Mouse (Mus musculus) gastrocnemius, postnatal 36 days (tissue): ENCODE measurements around the gene Cox8a. TPM values are rescaled to one million over a fixed set of nuclear protein-coding genes. Genes with fewer than 3 reads are reported as not detected.

Source experiments
- DNase-seq, 2 experiments: peaks; one replicate each; pipeline ENCODE4 v3.0.0; 2022
- intact Hi-C: fragments of 180-260 bp; cut with DNase I; formaldehyde crosslinking; loops from one replicate; pipeline ENCODE4 v1.15.1; 2025
- total RNA-seq, 2 experiments: library from RNA; stranded (reverse); gene quantifications; 2 replicates each; pipeline ENCODE4 v1.2.3; 2021

The Cox8a gene
- total RNA-seq, 2 experiments from 2014 or later, result 80.2 to 87.0 TPM

DNA sequence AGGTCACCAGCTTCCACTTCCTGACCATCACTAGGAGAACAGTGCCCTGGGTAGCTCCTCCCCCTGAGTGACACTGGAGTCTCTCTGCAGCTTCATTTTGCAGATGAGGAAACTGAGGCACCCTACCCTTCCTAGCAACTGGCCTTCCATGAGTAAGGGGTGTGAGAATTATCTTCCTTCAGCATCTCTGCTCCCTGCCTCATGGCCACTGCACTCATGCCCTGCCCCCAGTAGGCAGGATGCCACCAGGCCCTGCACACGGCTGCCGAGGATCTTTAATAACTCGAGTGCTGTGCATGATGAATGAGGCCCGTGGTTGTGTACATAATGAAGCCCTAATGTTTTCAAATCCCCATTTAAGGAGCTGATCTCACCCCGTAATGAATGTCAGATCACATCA lies 26.4 kb downstream of the Cox8a start:
- DNase-seq, result no peak
- intact Hi-C loops, result no loop called here

DNA sequence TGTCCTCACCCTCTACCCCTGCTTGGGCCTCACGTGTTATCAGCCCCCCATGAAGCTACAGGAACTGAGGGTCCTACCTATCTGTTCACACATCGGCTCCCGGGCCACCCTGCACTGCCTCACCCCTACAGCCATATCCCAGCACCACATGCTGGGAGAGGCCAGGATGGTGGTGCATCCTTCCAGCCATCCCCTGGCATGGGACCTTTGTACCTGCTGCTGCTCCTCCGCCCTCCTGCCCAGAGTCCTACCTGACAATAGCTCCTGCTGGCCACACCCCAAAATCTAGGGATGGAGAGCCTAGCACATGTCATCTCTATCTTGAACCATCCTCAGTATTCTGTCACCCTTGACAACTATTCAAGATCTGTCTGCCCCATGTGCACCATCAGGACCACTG lies 28.4 kb downstream of the Cox8a start:
- DNase-seq, result no peak
- intact Hi-C loops, result no loop called here

DNA sequence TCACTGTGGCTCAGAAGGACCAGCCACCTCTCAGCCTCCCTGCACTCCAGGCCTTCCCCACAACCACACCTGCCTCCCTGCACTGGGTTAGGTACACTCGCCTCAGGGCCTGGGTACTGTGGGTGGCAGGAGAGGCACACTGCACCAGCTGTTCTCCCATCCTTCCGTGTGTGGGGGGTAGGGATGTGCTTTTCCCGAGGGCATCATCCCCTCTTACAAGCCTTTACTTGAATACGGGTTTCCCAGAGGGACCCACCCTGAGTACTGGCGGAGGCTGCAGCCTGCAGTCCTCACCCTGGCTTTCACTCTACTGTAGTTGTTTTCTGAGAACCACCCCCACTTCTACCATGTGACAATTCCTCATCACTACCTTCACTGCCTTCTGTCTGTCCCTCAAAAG lies 30.3 kb downstream of the Cox8a start:
- no peak for DNase-seq
- intact Hi-C loops, result no loop called here

DNA sequence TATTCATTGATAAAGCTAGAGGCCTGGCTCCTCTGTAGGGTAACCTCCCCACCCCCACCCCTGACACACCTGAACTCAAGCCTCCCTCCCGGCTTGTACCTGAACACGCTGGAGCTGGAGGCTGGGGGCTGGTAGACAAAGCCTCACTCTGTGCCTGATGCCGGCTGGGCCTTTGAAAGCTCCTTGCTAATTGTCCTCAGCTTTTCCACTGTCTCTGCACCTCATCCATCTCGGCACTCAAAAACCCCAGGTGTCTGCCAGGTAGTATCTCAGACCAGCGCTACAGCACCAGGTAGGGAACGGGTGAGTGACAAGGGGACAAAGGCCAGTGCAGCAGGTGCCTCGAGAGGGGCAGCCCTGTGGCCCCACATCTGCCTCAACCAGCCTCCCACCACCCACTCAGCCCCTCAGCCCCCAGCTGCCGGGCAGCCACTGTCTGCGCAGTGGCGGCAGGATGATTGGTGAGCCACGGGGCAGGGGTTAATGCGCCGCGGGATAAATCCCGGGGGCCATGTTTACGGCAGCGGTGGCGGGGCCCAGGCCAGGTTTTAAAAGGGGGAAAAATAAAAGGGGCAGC lies 31.6 kb downstream of the Cox8a start:
- no peak for DNase-seq
- intact Hi-C loops, result no loop called here

DNA sequence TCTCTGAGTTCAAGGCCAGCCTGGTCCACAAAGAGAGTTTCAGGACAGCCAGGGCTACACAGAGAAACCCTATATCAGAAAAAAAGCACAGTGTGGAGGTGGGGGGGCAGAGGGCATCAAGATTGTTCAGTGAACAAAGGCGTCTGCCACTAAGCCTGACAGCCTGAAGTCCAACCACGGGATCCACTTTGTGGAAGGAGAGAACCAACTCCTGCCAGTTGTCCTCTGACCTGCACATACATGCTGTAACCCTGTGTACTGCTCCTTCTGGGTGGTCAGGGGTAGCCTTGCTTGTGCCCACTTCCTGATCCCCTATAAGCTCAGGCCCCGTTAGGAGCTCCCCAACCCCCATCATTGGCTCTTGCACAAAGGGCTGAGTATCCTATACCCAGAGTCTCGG lies 32.4 kb downstream of the Cox8a start:
- intact Hi-C loops, result no loop called here
- DNase-seq, result no peak

DNA sequence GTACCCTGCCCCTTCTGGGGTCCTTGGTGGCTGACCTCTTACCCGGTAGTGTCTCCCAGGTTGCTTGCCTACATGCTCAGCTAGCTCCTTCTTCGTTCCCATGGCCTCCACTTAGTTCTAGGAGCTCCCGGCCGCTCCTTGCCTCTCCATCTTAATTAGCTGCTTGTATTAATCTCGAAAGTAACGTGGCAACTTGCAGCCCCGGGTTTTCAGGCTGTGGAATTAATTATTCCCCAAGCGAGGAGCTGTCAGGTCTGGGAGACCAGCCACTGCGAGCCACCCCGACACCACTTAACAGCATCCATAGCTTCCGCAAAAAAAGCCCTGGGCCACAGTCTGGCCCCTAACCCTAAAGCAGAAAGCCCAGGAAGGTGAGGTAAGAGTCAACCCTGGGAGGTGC lies 34.0 kb downstream of the Cox8a start:
- no peak for DNase-seq
- intact Hi-C loops, result no loop called here

DNA sequence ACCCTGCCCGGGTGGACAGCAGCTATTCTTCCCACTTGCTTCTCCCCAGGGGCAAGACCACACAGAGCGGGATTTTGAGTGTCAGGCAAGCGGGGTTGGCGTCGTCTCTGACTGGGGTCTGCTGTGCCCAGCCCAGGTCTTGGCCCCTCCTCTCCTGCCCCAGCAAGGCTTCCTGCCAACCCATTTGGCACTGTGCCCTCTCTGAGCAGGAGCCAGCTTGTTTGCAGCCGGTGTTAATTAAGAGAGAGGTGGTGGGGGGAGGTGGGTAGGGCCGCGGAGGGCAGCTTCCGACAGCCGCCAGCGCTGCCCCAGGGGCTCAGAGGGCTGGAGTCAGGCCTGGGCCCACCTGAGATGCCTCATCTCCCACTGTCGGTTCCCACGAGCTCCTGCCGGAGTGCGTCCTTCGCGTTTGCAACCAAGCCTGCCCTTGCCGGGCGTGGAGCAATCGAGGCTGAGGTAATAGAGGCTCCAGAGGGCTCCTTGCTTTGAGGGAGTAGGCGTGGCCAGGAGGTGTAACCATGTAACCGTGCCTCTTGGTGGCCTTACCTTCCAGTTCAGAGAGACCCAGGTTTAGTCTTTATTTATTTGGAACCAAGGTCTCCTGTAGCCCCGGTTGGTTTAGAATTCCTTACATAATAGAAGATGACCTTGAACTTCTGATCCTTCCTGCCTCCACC lies 35.0 kb downstream of the Cox8a start:
- intact Hi-C loops, result no loop called here

DNA sequence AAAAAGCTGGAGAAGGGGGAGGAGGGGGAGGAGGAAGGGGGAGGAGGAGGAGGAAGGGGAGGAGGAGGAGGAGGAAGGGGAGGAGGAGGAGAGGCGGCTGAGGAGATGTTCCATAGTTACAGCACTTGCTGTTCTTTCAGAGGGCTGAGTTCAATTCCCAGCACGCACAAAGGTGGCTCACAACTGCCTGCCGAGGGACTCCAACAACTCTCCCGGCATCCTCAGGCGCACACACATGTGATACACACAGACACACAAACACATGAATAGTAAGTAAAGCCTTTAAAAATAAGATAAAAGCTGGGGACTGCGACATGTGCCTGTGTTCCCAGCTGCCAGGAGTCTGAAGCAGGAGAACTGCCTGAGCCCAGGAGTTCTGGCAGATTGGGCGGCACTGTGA lies 35.9 kb downstream of the Cox8a start:
- DNase-seq, result no peak
- intact Hi-C loops, result no loop called here

More for the DNA sequence above, 35.0 kb downstream of the Cox8a start:
- DNase-seq, result no peak

DNA sequence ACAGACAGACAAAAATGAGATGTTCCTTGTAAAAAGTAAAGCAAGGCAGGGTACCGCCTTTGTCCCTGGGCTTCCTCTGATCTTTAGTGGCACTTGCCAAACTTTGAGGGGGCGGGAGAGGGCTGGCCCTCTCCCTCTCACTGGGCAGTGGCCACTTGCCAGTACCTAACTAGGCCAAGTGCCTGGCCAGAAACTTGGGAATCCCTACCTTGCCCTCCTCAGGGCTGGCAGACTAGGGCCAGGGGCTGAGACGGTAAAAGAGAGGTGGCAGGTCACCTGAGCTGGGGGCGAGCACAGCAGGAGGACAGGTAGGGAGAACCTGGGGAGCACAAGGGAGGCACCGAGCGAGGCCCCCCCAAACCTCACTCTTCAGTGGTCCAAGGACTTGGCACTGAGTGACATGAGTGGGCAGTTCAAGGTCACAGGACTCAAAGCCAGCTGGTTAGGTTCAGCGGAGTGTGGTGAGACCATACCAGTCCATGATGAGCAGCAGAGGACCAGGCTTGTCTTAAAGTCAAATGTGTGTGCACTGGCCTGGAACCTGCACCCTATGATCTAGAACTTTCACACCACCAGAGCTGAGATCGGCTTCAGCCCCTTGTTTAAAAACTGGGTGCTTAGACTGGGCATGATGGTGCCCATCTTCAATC lies 36.5 kb downstream of the Cox8a start:
- intact Hi-C loops, result no loop called here

DNA sequence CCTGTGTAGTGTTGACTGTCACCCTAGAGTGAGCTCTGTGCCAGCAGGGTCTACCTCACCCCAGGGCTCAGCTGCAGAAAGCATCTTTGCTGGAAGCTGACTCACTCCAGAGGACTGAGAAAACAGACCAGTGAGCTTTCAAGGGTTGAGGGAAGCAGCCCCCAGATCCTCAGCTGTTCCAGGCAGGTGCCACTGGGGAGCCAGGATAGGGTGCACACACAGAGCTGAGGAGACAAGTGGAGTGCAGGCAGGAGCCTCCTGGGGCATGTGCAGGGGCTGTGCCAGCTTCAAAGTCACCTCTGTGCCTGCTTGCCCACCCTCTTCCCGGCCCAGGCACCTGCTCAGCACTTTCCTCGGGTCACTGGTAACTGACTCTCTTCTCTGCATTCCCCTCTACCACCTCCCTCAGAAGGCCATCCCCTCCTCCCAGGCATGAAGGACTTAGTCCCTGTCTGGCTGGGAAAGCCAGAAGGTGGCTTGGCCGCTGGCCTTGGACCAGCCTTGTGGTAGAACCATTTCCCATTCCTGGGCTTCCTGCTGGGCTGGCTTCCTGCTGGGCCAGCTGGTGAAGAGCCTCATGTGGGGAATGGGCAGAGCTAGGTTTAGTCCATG lies 38.5 kb downstream of the Cox8a start:
- DNase-seq, result no peak
- intact Hi-C loops, result no loop called here

More for the DNA sequence above, 36.5 kb downstream of the Cox8a start:
- no peak for DNase-seq

DNA sequence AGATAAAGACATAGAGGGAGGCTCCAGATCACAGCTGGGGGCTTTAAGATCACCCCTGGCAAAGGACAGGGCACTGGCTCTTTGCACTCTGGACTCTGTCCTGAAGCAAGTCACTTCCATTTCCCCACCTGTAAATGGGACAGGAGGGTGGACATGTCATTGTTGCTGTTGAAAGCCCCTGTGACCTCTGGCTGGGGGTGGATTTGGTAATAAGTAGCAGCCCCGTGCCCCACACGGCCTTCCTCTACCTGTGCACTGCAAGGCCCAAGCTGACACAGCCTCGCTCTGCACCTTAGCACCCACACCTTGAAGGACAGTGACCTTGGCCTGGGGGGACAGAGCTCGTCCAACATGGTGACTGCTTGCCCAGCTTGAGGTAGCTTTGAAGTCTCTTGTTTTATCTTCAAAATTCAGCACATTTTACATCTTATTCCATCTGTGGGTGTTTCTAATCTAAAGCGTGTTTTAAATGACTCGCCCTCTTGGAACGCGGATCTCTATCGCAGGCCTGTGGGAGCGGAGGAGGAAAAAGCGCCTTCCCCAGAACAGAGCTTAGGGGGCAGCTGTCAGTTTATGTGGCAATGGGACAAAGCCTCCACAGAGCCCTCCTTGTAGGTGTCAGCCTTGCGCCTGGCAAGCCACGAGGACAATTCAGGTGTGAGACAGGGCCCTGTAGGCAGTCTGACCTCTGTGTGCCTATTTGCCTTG lies 39.5 kb downstream of the Cox8a start:
- DNase-seq, result no peak
- intact Hi-C loops, result no loop called here

DNA sequence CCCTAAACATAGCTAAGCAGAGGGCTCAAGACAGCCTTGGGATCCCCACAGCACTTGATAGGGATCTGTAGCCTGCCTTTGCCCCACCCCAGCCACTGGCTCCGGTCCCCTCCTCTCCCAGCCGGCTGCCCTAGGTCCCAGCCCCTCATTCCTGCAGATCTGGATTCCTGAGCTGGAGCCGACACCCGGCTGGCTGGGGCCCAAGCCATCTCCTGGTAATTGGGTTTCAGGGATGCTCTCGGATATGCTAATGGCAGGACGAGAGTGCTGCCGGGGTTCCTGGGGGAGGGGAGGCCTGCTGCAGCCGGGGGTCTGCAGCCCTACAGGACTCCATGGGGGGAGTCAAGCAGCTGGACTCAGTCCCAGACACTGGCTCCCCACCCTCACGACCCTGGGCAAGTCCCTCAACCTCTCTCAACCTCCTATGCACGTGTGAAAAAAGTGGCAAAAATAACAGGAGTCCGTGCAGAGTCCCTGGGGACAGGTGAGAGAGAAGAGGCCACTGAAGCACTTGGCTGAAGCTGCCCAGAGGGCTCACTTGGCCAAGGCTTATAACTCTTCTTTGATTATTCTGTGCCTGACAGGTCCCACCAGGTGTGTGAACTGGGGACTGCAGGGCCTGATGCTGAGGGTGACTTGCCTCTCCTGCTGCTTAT lies 41.2 kb downstream of the Cox8a start:
- intact Hi-C loops, result no loop called here
- DNase-seq, result no peak

DNA sequence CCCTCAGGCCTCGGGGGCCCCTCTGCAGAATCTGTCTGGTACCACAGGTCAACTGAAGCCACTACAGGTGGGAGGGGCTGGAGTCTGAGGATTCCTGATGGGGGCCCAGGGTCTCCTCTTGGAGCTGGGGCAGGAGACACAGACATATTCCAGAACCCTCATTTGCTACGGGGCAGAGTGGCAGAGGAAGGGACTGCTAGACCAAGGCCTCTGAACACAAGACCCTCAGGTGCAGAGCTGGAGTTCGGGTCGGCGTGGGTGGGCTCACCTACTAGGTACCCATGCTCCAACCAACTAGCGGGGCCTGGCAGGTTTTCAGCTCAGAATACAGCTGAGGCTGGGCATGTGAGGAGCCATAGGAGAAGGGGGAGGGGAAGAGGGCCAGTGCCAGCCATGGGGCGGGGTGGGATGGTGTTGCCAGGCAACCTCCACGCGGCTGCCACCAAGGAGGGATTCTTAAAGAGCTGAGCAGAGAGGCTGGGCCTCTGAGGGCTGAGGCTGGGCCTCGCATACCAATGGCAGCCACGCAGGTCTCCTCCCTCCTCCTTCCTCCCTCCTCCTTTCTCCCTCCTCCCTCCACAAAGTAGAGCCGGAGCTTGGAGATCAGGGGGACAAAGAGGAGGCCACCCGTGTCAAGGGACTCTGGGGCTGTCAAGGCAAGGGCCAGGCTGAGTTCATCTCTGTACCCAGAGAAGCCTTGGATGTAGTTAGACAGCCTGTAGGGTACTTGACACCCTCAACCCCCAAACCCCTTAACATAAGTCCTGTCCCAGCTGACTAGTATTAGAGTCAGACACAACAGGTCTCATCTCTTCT lies 45.2 kb downstream of the Cox8a start:
- intact Hi-C loops, result no loop called here
- DNase-seq, result no peak

DNA sequence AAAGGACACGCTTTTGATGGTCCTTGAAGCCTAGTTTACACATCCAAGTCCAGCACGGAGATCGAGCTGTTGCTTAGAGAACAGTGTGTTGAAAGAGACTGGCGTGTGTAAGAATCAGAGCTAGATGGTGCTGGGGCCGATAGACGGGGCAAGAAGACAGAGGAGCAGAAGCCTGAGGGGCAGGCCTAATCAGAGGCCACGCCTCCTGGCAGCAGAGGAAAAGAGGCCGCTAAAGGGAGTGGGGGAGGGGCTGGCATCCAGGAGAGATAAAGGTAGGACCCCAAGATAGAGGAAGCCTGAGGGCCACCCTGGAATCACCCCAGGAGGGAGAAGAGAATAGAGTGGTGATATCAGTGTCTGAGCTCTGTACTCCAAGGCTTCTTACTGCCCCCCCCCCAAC lies 46.0 kb downstream of the Cox8a start:
- intact Hi-C loops, result no loop called here
- DNase-seq, result no peak

DNA sequence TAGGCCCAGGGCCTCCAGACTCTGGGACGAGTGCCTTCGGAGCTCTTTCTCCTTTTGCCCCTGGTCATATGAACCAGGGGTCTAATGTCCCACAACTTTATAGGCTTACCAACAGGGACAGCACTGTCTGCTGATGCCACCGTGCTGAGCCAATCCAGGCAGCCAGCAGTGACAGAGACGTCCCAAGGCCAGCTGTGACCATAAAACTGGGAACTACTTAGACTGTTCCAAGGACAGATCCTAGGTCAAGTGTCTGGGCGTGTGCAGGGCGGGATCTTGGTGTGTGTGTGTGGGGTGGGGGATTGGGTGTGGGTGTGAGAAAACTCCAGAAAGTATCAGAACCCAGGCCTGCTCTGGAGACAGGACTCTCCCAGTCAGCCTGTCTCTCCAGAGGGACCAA lies 46.5 kb downstream of the Cox8a start:
- DNase-seq, result no peak
- intact Hi-C loops, result no loop called here

DNA sequence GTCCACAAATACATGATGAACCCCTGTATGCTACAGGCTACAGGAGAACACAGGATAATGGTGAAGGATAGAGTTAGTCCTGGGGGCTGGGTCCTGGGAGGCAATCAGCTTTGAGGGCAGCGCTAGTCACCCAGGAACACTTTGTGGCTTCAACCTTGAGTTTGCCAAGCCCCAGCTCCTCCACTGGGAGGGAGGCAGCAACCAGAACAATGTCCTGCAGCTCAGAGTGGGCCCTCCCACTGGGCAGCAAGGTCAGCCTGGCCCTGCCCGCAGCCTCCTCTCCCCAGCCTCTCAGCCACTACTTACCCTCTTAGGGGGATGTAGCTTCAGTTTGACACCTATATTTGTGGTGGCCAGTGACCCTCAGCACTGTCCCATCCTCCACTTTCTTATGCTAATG lies 49.0 kb downstream of the Cox8a start:
- intact Hi-C loops, result no loop called here
- DNase-seq, result no peak

DNA sequence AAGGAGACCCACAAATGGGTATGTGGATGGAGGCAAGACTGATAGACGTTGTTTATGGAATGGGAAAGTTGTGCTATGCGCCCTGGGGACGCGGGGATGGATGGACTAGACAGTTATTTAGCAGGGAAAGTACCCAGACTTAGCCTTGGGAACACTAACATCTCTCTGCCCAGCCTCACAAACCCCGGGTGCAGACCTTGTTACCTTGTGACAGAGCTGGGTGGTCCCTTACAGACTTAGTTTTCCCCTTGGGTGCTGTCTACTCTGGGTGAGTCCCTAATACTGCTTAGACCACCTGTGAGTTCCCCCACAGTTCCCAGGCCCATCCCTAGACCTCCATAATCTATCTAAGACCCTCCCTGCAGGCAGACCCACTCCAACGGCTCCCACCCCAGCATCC lies 50.6 kb downstream of the Cox8a start:
- intact Hi-C loops, result loop anchor here (2.0 kb wide), 1 partner anchor 100 kb away; no protein-coding TSS in a partner anchor

DNA sequence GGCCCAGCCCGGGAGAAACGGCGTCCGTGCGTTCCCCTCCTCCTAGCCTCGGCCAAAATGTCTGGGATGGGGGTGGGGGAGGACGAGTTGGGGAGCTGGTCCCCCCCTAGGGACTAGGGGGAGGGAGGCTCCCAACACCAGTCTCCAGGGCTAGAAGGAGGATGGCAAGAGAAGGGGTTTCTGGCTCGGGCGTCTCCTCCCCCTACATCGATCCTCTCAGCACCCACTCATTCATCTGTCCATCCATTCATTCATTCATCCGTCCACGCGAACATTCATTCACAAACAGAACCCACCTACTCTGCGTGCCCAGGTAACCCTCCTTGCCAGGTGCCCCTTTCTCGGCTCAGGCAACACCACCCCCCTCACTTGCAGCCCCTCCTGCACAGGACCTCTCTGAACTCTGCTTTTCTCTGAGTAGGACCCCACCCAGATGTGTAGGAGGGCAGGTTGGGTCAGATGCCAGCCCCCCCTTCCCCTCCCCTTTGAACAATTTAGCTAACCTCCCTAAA lies 51.2 kb downstream of the Cox8a start:
- intact Hi-C loops, result loop anchor here (2.0 kb wide), 1 partner anchor 99 kb away; no protein-coding TSS in a partner anchor
- no peak for DNase-seq

More for the DNA sequence above, 50.6 kb downstream of the Cox8a start:
- no peak for DNase-seq

DNA sequence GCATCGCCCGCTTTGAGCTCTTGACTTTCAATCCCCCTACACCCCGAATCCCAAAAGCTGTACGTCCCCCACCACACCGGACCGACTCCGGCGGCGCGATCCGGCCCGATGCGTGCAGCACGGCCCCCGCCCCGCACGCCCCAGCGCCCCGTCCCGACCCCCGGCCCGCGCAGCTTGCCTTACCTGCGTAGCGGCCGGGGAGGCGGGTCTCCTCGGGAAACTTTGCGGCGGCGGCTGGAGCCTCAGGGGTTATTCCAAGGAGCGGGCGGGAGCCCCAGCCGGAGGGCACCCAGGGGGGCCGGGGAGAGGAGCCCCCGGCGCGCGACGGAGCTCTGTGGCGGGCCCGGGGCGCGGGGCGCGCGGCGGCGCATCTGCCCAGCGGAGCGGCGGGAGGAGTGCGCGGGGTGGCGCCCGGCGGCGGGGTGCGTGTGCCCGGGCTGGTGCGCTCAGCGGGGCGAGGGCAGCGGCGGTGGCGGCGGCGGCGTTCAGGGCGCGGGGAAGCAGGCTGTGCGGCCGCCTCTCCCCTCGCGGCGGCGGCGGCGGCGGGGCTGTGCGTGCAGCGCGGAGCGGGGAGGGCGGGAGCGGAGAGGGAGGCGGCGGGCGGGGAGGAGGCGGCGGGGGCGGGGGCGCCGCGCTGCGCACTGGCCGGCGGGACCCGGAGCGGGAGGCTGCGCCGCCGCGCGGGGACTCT lies 51.8 kb downstream of the Cox8a start:
- DNase-seq, result no peak
- intact Hi-C loops, result loop anchor here (2.0 kb wide), 1 partner anchor 99 kb away; no protein-coding TSS in a partner anchor
